In genomic region chr5:42068188-42068579, GRCm38 (mm10) we compare ENCODE assay signal across 27 mouse cellular contexts. TPM values are rescaled to one million over a fixed set of nuclear protein-coding genes. Genes with fewer than 3 reads are reported as not detected.
A peak's percentile ranks its signal among the peaks of the same experiment; 100 is the strongest.
DNase-seq lines count a peak whose midpoint lies in the region; ATAC-seq and TF ChIP-seq lines count a peak whose summit lies in the region.
"Had no signal": no experiment of that assay in that cellular context is flagged by ENCODE, and none has a peak within 500 bp of the region (broad histone marks: within the 10 kb centered on the region; RNA-seq: fewer than 3 reads in every experiment).

No protein-coding gene starts in this region.

- ATAC-seq in midbrain, embryonic 13.5 days, result peak; percentile 79
- ATAC-seq: Patski had no signal

- no peak overlapping the region for H3K9ac ChIP-seq in midbrain, embryonic 13.5 days (replicated peaks)
- H3K9ac ChIP-seq: liver, embryonic 15.5 days had no signal

- no peak for TF ChIP-seq CTCF in layer of hippocampus, adult 2 months (conservative IDR thresholded peaks at IDR 0.05)

- H3K9me3 ChIP-seq in midbrain, embryonic 13.5 days, result no peaks in the 10 kb centered on the region
- H3K9me3 ChIP-seq: heart, embryonic 10.5 days; liver, embryonic 15.5 days had no signal

- 48% methylated on average over 1 of the region's 1 CpGs for WGBS in midbrain, embryonic 13.5 days

- H3K4me2 ChIP-seq in midbrain, embryonic 13.5 days (replicated peaks), result no peak overlapping the region
- H3K4me2 ChIP-seq: liver, embryonic 15.5 days had no signal

- DNase-seq in adrenal gland, adult (ENCODE audit: inconsistent age in 2 of 2, low spot score in 1 of 2), result peak; percentile 7 to 32
- DNase-seq in adrenal gland, postnatal 14 days, result no peak
- DNase-seq in retina, postnatal 1 day, result peak; percentile 11
- DNase-seq in retina, embryonic 14.5 days (ENCODE audit: low spot score), result no peak
- DNase-seq in thymus, adult 18-20 months, result no peak
- no peak for DNase-seq in spleen, postnatal 4 days (ENCODE audit: low spot score in 2 of 2)
- DNase-seq in layer of hippocampus, adult 2 months (ENCODE audit: low spot score in 2 of 2), result no peak
- DNase-seq: adrenal gland, postnatal 25 days; cerebellum, adult 11-12 months; cerebellum, postnatal 14 days; embryo, embryonic 11 days; kidney, adult 11 months; right cerebral cortex, postnatal 4 days; thymus, postnatal 14 days had no signal

- H3K27me3 ChIP-seq in midbrain, embryonic 13.5 days, result no peaks in the 10 kb centered on the region
- H3K27me3 ChIP-seq: liver, embryonic 15.5 days; Patski had no signal

- 0 out of 2 replicates have a peak, but pooled peaks cover 3% of the 10 kb centered on the region for H3K4me1 ChIP-seq in midbrain, embryonic 13.5 days (replicated peaks)
- H3K4me1 ChIP-seq: heart, embryonic 10.5 days; liver, embryonic 15.5 days had no signal

- peak overlapping the region; percentile 68 for H3K27ac ChIP-seq in midbrain, embryonic 13.5 days
- H3K27ac ChIP-seq in layer of hippocampus, adult 2 months, result no peak overlapping the region
- H3K27ac ChIP-seq: heart, embryonic 10.5 days; kidney, postnatal 0 days; liver, embryonic 15.5 days; macrophage; stomach, postnatal 0 days had no signal

- H3K4me3 ChIP-seq in midbrain, embryonic 13.5 days (replicated peaks), result no peak overlapping the region
- H3K4me3 ChIP-seq in layer of hippocampus, adult 2 months, result no peak overlapping the region
- H3K4me3 ChIP-seq: heart, embryonic 10.5 days; liver, embryonic 15.5 days had no signal

- H3K36me3 ChIP-seq in midbrain, embryonic 13.5 days, result no peaks in the 10 kb centered on the region
- H3K36me3 ChIP-seq: heart, embryonic 10.5 days; liver, embryonic 15.5 days had no signal

RNA-seq across cellular contexts. Expression of gene Gm16223, which starts 0.4 kb away (rescaled TPM):
- total RNA-seq in adrenal gland, postnatal 14 days (2021), result 0.11 TPM in 1 of 2 replicates, not detected in the other
- polyA plus RNA-seq in midbrain, embryonic 13.5 days (2015; fragmentation: Nextera tagmentation; extraction: Ambion mirVana), result not detected in 2 replicates
- total RNA-seq in layer of hippocampus, adult 2 months (2021), result under 1 TPM in 1 of 2 experiments, not detected in 1; 0.12 TPM
- total RNA-seq: adrenal gland, postnatal 25 days; gastrocnemius, adult 18-20 months; neutrophil, adult 5-6 weeks had no signal
- polyA plus RNA-seq: embryonic facial prominence, embryonic 14.5 days; heart, embryonic 10.5 days; heart, postnatal 0 days; kidney, postnatal 0 days; limb, embryonic 14.5 days; liver, embryonic 15.5 days; lung, embryonic 16.5 days; macrophage; stomach, postnatal 0 days had no signal

Comparison
In these comparisons a context has a peak if more than half of its experiments do, and no peak if none do; other contexts are left out.
1. DNase-seq: peak in adrenal gland, adult (2 of 2) and retina, postnatal 1 day (single experiment); none in adrenal gland, postnatal 14 days (single experiment), retina, embryonic 14.5 days (single experiment), thymus, adult 18-20 months (0 of 2), spleen, postnatal 4 days (0 of 2) and layer of hippocampus, adult 2 months (0 of 2).